Mouse (Mus musculus) midbrain, embryonic 13.5 days (tissue): ENCODE data around the gene Nap1l4. TPM values are rescaled to one million over a fixed set of nuclear protein-coding genes. Genes with fewer than 3 reads are reported as not detected.

ENCODE experiments used
- ATAC-seq: fragments of 200-750 bp; cut with Nextera tagmentation; 2 replicates; pipeline ENCODE4 v1.8.0; 2017; ENCODE audit warnings: mild to moderate bottlenecking, moderate TSS enrichment, moderate library complexity
- H3K27ac ChIP-seq: fragments of 300-500 bp; sonication (generic); 2 replicates; pipeline ENCODE4 v1.5.1; 2015; ENCODE audit warnings: inconsistent platforms, mild to moderate bottlenecking, moderate library complexity
- H3K27me3 ChIP-seq: fragments of 300-500 bp; sonication (generic); 2 replicates; pipeline ENCODE4 v1.6.1; 2015; ENCODE audit warnings: mild to moderate bottlenecking, inconsistent platforms
- H3K36me3 ChIP-seq: fragments of 300-500 bp; sonication (generic); 2 replicates; pipeline ENCODE4 v1.6.1; 2015; ENCODE audit warnings: mild to moderate bottlenecking, inconsistent platforms
- H3K4me1 ChIP-seq: fragments of 300-500 bp; sonication (generic); replicated peaks from 2 replicates; pipeline ENCODE4 v1.6.1; 2015; ENCODE audit warnings: inconsistent platforms
- H3K4me2 ChIP-seq: fragments of 300-500 bp; sonication (generic); replicated peaks from 2 replicates; pipeline ENCODE4 v1.6.1; 2015; ENCODE audit warnings: moderate library complexity, mild to moderate bottlenecking, inconsistent platforms
- H3K4me3 ChIP-seq: fragments of 300-500 bp; sonication (generic); replicated peaks from 2 replicates; pipeline ENCODE4 v1.5.1; 2015; ENCODE audit warnings: mild to moderate bottlenecking, inconsistent platforms
- H3K9ac ChIP-seq: fragments of 300-500 bp; sonication (generic); replicated peaks from 2 replicates; pipeline ENCODE4 v1.6.1; 2015; ENCODE audit warnings: mild to moderate bottlenecking, inconsistent platforms
- H3K9me3 ChIP-seq: fragments of 300-500 bp; sonication (generic); 2 replicates; pipeline ENCODE4 v1.6.1; 2016; ENCODE audit warnings: mild to moderate bottlenecking, inconsistent platforms
- WGBS: fragments of 180-500 bp; shearing (Covaris S2); methylation state at CpG from one replicate; pipeline ENCODE4 v1.1.7; 2015; 5-methylcytosine and 5-hydroxymethylcytosine counted together
- polyA plus RNA-seq: library from polyadenylated mRNA; unstranded; fragments of >200 nt; fragmentation: Nextera tagmentation; extraction: Ambion mirVana; gene quantifications from 2 replicates; pipeline ENCODE4 v1.2.1, GENCODE M21; 2015

Nap1l4 gene
- polyA plus RNA-seq, 1 experiment from 2014 or later = 364 TPM

DNA sequence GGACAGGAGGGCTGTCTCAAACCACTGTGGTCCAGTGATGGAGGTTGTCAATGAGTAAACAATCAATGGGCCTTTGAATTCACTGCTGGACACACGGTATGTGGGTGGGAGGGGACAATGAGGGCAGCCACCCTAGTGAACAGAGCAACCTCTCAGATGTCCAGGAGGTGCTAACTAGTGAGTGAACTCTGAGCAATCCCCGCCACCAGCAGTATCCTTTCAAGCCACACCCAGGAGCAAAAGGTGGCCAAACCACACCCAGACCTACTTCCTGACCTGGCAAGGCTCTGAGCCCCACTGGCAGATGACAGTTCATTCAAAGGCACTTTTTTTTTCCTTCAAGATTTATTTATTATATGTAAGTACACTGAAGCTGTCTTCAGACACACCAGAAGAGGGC, 48.0 kb downstream of the Nap1l4 start:
- H3K27me3 ChIP-seq = peaks cover 65% of the 10 kb centered on the region
- H3K27ac ChIP-seq = no peak overlapping the region
- H3K9me3 ChIP-seq = no peaks in the 10 kb centered on the region
- peaks cover 16% of the 10 kb centered on the region for H3K4me1 ChIP-seq
- H3K4me3 ChIP-seq = no peak overlapping the region
- H3K36me3 ChIP-seq = no peaks in the 10 kb centered on the region
- 51% methylated on average over 2 of the region's 2 CpGs for WGBS
- no peak overlapping the region for H3K4me2 ChIP-seq
- ATAC-seq = no peak
- H3K9ac ChIP-seq = no peak overlapping the region

DNA sequence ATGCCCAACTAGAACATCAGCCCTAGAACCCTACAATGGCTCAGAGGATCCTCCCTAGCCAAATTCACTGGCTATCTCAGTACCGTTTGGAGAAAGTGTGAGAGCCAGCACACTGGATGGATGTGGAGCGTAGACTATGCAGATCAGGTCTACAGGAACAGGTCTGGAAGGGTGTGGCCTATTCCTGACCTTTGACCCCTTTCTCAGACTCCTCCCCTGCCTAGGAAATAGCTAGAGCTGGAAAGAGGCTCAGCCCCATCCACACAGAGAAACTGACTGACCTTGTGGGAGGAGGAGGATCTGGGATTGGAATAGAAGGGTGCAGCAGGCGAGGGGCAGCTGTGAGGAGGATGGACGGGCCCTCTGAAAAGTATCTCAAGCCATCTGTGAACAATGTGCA, 50.3 kb downstream of the Nap1l4 start:
- Histone ChIP-seq H3K27ac (no peak overlapping the region), H3K4me2 (no peak overlapping the region), H3K36me3 (no peaks in the 10 kb centered on the region), H3K9ac (no peak overlapping the region), H3K9me3 (no peaks in the 10 kb centered on the region), H3K4me3 (no peak overlapping the region), H3K27me3 (peaks cover 49% of the 10 kb centered on the region), H3K4me1 (peaks cover 16% of the 10 kb centered on the region)
- ATAC-seq = no peak
- WGBS = 83% methylated on average over 4 of the region's 4 CpGs

DNA sequence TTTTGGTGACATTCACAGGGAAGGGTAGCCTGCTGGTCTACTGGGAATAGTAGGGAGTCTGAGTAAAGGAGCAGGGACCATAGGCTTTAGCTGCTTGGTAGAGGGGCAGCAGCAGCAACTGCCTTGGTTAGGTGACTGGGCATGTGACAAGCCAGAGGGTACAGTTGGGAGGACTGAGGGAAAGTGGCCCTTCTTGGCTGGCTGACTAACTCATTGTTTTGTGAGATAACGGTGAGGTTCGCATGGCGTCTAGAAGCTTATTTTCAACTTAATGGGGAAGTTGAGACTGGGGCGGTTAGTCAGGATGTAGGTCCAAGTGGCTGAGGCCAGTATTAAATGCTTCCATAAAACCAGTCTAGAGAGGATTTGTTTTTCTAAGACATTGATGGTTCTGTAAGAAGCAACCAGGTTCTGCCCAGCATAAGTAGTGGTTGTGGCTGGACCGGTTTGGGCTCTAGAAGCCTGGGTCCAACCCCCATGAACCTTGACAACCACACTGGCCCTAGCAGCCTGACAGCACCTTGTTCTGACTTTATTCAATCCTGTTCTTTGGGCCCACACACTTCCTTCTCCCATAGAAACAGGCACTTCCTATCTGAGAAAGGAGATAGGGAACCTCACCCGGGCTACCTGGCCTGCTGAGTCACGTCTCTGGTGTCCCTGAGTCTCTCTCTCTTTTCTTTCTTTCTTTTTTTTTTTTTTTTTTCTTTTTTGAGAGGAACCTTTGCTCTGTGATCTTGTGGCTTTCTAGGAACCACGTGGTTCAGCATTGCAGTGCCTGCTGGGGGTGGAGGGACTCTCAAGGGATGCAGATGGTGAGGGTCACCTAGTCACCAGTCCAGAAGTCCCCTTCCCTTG, 53.6 kb downstream of the Nap1l4 start:
- ATAC-seq = no peak
- no peaks in the 10 kb centered on the region for H3K4me1 ChIP-seq
- no peaks in the 10 kb centered on the region for H3K36me3 ChIP-seq
- no peak overlapping the region for H3K4me3 ChIP-seq
- H3K27ac ChIP-seq = no peak overlapping the region
- no peak overlapping the region for H3K4me2 ChIP-seq
- no peak overlapping the region for H3K9ac ChIP-seq
- no peaks in the 10 kb centered on the region for H3K9me3 ChIP-seq
- 83% methylated on average over 8 of the region's 8 CpGs for WGBS
- peaks cover 16% of the 10 kb centered on the region for H3K27me3 ChIP-seq

DNA sequence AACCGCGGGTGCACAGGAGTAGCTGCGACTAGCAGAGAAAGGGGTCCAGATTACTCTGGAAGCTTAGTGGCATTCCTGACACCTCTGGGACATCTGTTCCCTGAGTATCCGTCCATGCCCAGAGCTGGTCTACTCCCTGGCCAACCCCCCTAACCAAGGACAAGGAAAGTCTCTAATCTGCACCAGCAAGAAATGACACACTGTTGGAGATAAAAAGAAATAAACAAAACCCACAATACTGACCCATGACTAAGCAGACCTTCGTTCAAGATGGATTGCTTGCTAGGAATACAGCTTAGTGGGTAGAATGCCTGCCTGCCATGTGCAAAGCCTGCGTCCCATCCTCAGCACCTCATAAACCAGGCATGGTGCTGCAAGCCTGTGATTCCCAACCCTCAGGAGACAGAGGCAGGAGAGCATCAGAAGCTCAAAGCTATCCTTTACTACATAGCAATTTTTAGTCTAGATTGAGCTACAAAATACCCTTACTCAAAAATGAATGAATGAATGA, 55.2 kb downstream of the Nap1l4 start:
- no peaks in the 10 kb centered on the region for H3K9me3 ChIP-seq
- H3K4me3 ChIP-seq = no peak overlapping the region
- no peak for ATAC-seq
- 91% methylated on average over 6 of the region's 6 CpGs for WGBS
- H3K27me3 ChIP-seq = peaks cover 6% of the 10 kb centered on the region; the same call in 1 of the 2 replicates
- no peaks in the 10 kb centered on the region for H3K36me3 ChIP-seq
- H3K27ac ChIP-seq = no peak overlapping the region
- H3K4me1 ChIP-seq = no peaks in the 10 kb centered on the region
- H3K4me2 ChIP-seq = no peak overlapping the region
- H3K9ac ChIP-seq = no peak overlapping the region

DNA sequence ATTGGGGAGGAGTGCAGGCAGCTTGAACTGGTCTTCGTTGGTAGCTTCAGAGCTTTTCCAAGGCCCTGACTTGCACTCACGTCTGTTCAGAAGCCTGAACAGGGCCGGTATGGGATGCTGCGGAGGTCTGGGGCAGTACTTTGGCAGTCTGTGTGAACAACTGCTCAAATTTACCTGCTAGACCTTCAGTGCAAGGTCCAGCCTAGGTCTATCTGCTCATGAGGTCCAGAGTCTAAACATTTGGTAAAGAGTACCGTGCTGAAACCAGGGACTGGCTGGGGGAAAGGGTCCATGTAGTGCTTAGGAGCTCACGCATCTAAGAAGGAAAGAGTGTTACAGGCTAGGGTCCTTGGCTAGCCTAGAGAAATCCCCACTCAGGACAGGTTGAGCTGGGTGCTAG, 59.2 kb downstream of the Nap1l4 start:
- H3K9me3 ChIP-seq = no peaks in the 10 kb centered on the region
- H3K9ac ChIP-seq = no peak overlapping the region
- H3K36me3 ChIP-seq = no peaks in the 10 kb centered on the region
- H3K4me3 ChIP-seq = no peak overlapping the region
- no peak overlapping the region for H3K27ac ChIP-seq
- 81% methylated on average over 6 of the region's 6 CpGs for WGBS
- H3K27me3 ChIP-seq = peaks cover 6% of the 10 kb centered on the region; the same call in 1 of the 2 replicates
- no peaks in the 10 kb centered on the region for H3K4me1 ChIP-seq
- ATAC-seq = no peak
- no peak overlapping the region for H3K4me2 ChIP-seq

DNA sequence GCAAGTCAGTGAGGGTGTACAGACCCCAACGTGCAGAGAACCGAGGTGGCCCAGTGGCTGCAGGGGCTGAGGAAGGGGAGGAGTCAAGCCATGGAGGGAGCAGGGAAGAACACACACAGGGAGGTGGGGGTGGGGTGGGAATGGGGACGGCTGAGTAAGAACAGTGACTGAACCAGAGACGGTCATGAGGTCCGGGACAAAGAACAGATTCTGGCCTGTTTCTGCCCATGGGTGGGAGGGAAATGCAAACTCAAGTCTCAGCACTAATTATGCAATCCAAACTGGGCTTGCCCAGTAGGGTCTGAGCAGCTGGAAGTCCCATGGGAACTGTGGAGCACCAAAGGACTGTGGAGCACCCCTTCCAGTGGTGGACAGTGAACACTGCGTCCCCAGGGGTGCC, 66.4 kb downstream of the Nap1l4 start:
- no peak overlapping the region for H3K9ac ChIP-seq
- peaks cover 11% of the 10 kb centered on the region; the same call in 1 of the 2 replicates for H3K27me3 ChIP-seq
- no peak overlapping the region for H3K27ac ChIP-seq
- peaks cover 6% of the 10 kb centered on the region for H3K4me1 ChIP-seq
- H3K36me3 ChIP-seq = no peaks in the 10 kb centered on the region
- 9% methylated on average over 6 of the region's 6 CpGs for WGBS
- H3K4me3 ChIP-seq = no peak overlapping the region
- H3K4me2 ChIP-seq = no peak overlapping the region
- H3K9me3 ChIP-seq = no peaks in the 10 kb centered on the region
- peak; percentile 24; the same call in 1 of the 2 replicates for ATAC-seq

DNA sequence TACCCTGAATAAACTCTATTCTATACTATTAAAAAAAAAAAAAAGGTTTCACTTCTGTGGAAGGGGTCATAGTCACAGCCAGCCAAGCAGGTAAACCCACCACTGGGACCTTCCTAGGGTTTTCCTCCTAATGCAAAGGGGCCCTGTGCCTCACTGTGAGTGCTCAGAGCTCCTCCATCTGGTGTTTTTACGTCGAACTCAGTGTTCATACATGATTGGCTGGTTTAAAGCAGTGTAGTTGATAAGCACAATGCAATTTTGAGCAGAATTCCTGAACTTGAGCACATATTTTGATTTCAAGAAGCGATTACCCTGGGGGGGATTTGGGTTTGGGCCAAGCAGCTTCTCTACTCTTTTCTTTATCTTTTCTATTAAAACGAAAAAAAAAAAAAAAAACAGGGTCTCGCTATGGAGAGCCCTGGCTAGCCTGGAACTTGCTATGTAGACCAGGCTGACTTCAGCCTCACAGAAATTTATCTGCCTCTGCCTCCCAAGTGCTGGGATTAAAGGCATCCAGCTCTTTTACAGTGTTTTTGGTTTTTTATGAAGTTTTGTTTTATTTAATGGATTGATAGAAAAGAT, 67.0 kb downstream of the Nap1l4 start:
- Histone ChIP-seq H3K27me3 (peaks cover 11% of the 10 kb centered on the region; the same call in 1 of the 2 replicates), H3K9me3 (no peaks in the 10 kb centered on the region), H3K4me3 (no peak overlapping the region), H3K4me2 (no peak overlapping the region), H3K27ac (no peak overlapping the region), H3K9ac (no peak overlapping the region), H3K4me1 (peaks cover 6% of the 10 kb centered on the region), H3K36me3 (no peaks in the 10 kb centered on the region)
- no peak for ATAC-seq
- 63% methylated on average over 5 of the region's 5 CpGs for WGBS

DNA sequence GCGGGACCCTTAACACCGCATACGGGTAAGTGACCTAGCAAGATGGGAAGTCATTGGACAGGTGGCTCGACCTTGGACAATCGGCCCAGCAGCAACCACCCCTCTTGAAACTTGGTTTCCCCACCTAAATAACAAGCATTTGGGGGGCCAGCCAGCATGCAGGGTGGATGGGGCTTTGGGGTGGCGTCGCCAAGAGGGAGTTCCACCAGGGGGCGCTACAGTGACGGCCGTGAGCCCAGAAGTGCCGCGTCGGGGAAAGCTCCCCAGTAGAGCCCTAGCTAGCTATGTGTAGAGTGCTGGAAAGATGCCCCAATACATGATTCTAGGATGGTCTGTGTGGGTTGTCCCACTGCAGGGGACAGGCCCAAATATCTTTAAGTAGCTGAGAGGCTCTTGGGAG, 68.4 kb downstream of the Nap1l4 start:
- Histone ChIP-seq H3K9ac (no peak overlapping the region), H3K4me3 (no peak overlapping the region)
- 36% methylated on average over 13 of the region's 13 CpGs for WGBS

DNA sequence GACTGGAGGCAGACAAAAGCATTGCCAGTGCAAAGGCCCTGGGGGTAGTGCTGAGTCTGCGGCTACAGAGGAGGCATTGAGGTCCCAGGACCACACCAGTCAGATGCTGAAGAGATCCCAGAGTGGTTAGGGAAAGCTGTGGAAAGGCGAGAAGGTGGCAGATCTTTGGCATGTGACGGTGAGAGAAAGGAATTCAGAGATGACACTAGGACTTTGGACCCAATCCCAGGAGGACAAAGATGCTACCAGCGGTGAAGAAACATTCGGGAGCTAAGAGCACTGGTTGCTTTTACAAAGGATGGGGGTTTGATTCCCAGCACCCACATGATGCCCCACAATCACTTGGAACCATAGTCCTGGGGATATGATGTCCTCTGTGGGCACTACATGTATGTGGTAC, 71.1 kb downstream of the Nap1l4 start:
- peaks cover 6% of the 10 kb centered on the region for H3K4me1 ChIP-seq
- H3K9ac ChIP-seq = no peak overlapping the region
- no peaks in the 10 kb centered on the region for H3K36me3 ChIP-seq
- H3K4me3 ChIP-seq = no peak overlapping the region
- no peak overlapping the region for H3K27ac ChIP-seq
- H3K27me3 ChIP-seq = peaks cover 13% of the 10 kb centered on the region; the same call in 1 of the 2 replicates
- no peak for ATAC-seq
- WGBS = 88% methylated on average over 5 of the region's 5 CpGs
- H3K9me3 ChIP-seq = no peaks in the 10 kb centered on the region
- no peak overlapping the region for H3K4me2 ChIP-seq

More for the DNA sequence above, 68.4 kb downstream of the Nap1l4 start:
- H3K27me3 ChIP-seq = peaks cover 11% of the 10 kb centered on the region; the same call in 1 of the 2 replicates
- H3K4me1 ChIP-seq = peaks cover 6% of the 10 kb centered on the region
- H3K27ac ChIP-seq = no peak overlapping the region
- H3K9me3 ChIP-seq = no peaks in the 10 kb centered on the region
- no peak for ATAC-seq
- no peaks in the 10 kb centered on the region for H3K36me3 ChIP-seq
- no peak overlapping the region for H3K4me2 ChIP-seq

DNA sequence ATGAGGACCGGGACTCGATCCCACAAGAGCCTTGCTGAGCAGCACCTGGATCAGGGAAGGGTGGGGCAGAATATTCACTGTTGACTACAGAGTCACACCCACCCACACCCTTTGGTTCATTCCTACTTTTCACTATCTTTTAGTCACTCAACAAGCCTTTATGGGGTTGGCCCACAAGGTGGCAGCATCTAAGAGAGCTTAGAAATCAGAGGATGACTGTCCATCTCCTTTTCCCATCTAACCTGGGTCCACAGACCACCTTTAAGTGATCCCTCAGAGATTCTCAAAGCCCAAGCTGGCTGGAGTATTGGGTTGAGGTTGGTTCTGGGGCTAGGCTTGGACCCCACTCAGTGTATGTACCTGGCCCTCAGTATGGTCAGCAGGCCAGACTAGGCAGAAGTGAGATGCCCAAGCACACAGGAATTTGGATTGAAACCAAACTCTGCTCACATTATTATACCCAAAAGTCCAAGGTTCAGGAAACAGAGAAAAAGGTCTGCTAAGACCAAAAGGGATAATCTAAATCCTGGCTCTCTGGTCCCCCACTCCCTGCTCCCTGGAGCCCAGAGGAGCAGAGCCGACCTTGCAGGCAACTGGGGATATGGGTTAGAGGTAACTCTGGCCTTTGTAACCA, 72.1 kb downstream of the Nap1l4 start:
- ATAC-seq = no peak
- peaks cover 12% of the 10 kb centered on the region; the same call in 1 of the 2 replicates for H3K27me3 ChIP-seq
- 92% methylated on average over 3 of the region's 3 CpGs for WGBS
- H3K4me2 ChIP-seq = no peak overlapping the region
- H3K27ac ChIP-seq = no peak overlapping the region
- H3K36me3 ChIP-seq = no peaks in the 10 kb centered on the region
- H3K9me3 ChIP-seq = no peaks in the 10 kb centered on the region
- H3K4me3 ChIP-seq = no peak overlapping the region
- H3K9ac ChIP-seq = no peak overlapping the region
- H3K4me1 ChIP-seq = no peaks in the 10 kb centered on the region

DNA sequence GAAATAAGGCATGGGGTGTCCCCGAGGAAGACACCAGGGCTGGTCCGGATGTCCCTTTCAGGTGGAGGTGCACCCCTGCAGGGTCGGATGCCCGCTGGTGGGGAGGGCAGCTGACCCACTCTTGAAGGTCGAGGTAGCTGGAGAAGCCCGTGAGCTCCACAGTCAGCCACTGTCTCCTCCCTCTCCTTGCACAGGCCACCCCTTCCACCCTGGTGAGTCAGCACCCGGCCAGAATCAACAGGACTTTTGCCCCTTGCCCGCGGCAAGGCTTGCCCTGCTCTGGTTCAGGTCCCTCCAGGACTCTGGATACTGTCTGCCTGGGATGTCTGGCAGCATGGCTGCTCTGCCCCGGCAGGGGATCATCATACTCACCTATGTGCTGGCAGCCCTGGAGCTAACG, 73.0 kb downstream of the Nap1l4 start:
- H3K27me3 ChIP-seq = peaks cover 12% of the 10 kb centered on the region; the same call in 1 of the 2 replicates
- 77% methylated on average over 11 of the region's 11 CpGs for WGBS
- no peaks in the 10 kb centered on the region for H3K9me3 ChIP-seq
- ATAC-seq = no peak
- no peaks in the 10 kb centered on the region for H3K4me1 ChIP-seq
- H3K27ac ChIP-seq = no peak overlapping the region
- no peak overlapping the region for H3K4me3 ChIP-seq
- H3K36me3 ChIP-seq = no peaks in the 10 kb centered on the region
- no peak overlapping the region for H3K9ac ChIP-seq
- H3K4me2 ChIP-seq = no peak overlapping the region

DNA sequence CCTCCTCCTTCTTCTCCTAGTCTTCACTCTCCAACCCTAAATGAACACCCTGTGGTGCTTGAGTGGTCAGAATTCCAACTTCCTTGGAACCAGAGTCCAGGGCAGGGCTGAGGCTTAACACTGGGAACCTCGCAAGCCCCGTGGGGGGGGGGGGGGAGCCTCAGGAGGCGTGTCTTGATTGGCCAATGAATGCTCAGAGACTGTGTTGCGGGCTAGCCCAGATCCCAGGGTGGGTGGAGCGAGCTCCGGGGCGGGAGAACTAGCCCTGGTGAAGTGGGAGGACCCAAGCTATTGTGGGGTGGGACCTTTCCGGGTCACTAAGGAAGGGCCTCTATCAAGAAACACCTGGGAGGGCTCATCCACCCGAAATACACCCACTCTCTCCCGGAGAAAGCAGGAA, 74.1 kb downstream of the Nap1l4 start:
- no peak for ATAC-seq
- no peaks in the 10 kb centered on the region for H3K9me3 ChIP-seq
- 25% methylated on average over 8 of the region's 10 CpGs for WGBS

More for the DNA sequence above, 74.1 kb downstream of the Nap1l4 start:
- peaks cover 7% of the 10 kb centered on the region; the same call in 1 of the 2 replicates for H3K27me3 ChIP-seq
- no peak overlapping the region for H3K27ac ChIP-seq
- no peaks in the 10 kb centered on the region for H3K36me3 ChIP-seq
- no peak overlapping the region for H3K4me3 ChIP-seq
- H3K9ac ChIP-seq = no peak overlapping the region
- H3K4me2 ChIP-seq = no peak overlapping the region
- H3K4me1 ChIP-seq = 0 out of 2 replicates have a peak, but pooled peaks cover under 1% of the 10 kb centered on the region
